Mouse (Mus musculus) thymus, adult 2 months (tissue): Measurements from ENCODE around the gene Ccdc170.

Experiments
- CTCF ChIP-seq: fragments of 200-500 bp; IDR thresholded peaks from 2 replicates; pipeline ENCODE4 v1.5.1; 2012; ENCODE audit warnings: mild to moderate bottlenecking, control low read depth, low read length, moderate library complexity, borderline replicate concordance; ENCODE audit not compliant: control insufficient read depth, poor library complexity, insufficient read depth; ENCODE audit errors: extremely low read depth
- POLR2A ChIP-seq: fragments of 200-500 bp; IDR thresholded peaks from 2 replicates; pipeline ENCODE4 v1.6.1; 2012; ENCODE audit warnings: mild to moderate bottlenecking, low read length, control low read depth, moderate library complexity; ENCODE audit not compliant: control insufficient read depth, poor library complexity, insufficient read depth; ENCODE audit errors: extremely low read depth

- TF ChIP-seq CTCF (no peak), POLR2A (no peak)
Measured at GRCm38 (mm10) chr10:4531933-4532332, 49.6 kb downstream of the Ccdc170 start.
